Mouse (Mus musculus): ENCODE data around the gene Gfra4. TPM values are rescaled to one million over a fixed set of nuclear protein-coding genes. Genes with fewer than 3 reads are reported as not detected.

Gfra4 gene
- total RNA-seq (2014; fragmentation: Nextera tagmentation), result not detected in 2 replicates
- not detected in 2 replicates for total RNA-seq (2017)
- polyA plus RNA-seq (2012), result not detected in 2 replicates

DNA sequence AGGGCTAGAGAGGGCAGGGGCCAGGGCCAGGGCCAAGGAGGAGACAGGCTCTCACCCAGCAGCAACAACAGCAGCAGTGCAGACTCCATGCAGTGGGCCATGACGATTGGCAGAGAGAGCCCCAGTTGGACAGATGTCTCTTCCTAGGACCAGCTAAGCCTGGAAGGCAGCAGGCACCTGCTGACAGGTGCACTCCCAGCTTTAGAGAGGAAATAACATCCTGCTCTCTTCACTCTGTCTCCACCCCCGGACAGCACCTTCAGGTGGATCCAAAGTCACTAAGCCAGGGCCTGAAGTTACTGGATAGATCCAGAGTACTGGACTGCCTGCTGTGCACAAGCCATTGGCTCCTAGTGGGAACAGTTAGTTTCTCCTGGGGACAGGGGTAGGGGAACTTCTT, at the start of gene Gfra4:
Gene Gfra4, minus strand, starts transcription at position 101 of the 400 bp plus-strand sequence.
- Histone ChIP-seq H3K36me3 (replicated peaks) (no peaks in the 10 kb centered on the region), H3K4me1 (ENCODE audit: insufficient read depth, low read depth, low read length) (peaks cover 6% of the 10 kb centered on the region), H3K4me3 (ENCODE audit: low read depth, low read length) (no peak within 1 kb of the TSS), H3K9me3 (replicated peaks) (no peaks in the 10 kb centered on the region), H3K27me3 (ENCODE audit: insufficient read depth, low read length) (peaks cover 30% of the 10 kb centered on the region)
- TF ChIP-seq TAL1 (conservative IDR thresholded peaks at IDR 0.05; ENCODE audit: low read depth, low read length) (no peak), GATA2 (IDR thresholded peaks at IDR 0.05; ENCODE audit: borderline replicate concordance, low read depth, low read length) (no peak), GATA1 (IDR thresholded peaks at IDR 0.05; ENCODE audit: borderline replicate concordance, low read length) (no peak), CTCF (IDR thresholded peaks at IDR 0.05; ENCODE audit: low read depth, low read length) (no peak), POLR2AphosphoS5 (IDR thresholded peaks at IDR 0.05; ENCODE audit: insufficient replicate concordance, low read depth, low read length) (no peak)
- DNase-seq (ENCODE audit: low spot score) (no peak), ATAC-seq (ENCODE audit: extremely low read depth, insufficient number of reproducible peaks, low FRiP score, poor library complexity, severe bottlenecking) (no peak)

DNA sequence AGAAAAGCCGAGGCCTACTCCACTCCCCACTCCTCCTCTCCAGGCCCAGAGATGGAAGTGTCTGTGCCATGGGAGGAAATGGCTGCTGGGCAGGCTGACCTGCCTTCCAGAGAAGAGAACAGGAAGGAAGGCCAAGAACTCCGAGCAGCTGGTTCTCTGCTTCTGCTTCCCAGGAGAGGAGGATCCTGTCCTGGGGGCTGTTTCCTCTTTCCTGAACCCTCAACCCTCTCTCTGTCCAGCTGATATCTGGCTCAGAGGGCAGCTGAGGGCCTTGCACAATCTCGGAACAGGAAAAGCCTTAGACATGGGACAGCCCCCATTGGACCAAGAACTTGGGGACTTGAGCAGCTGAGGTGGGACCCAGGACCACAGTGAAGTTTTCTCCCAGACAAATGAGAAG, 48.0 kb upstream of the Gfra4 start:
- no peaks in the 10 kb centered on the region for H3K9me3 ChIP-seq (replicated peaks)

DNA sequence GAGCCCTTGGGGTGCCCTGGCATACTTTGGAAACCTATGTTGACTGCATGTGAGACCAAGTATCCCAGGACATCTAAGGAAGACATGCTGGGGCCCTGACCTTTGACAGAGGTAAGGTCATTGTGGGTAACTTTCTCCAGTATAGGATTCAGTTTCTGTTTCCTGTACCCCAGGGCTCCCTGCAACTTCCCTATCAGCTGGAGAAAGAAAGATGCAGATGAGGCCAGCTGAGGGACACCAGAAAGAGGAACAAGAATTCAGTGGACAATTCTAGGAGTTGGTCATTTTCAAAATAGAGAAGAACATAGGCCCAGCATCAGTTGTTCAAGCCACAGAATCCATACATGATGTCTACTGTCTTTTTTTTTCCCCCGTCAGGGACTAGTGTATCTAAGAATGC, 46.7 kb upstream of the Gfra4 start:
- H3K9me3 ChIP-seq (replicated peaks), result no peaks in the 10 kb centered on the region
- TF ChIP-seq TAL1 (conservative IDR thresholded peaks at IDR 0.05; ENCODE audit: low read depth, low read length) (no peak), POLR2AphosphoS5 (IDR thresholded peaks at IDR 0.05; ENCODE audit: insufficient replicate concordance, low read depth, low read length) (no peak), CTCF (IDR thresholded peaks at IDR 0.05; ENCODE audit: low read depth, low read length) (no peak), GATA1 (IDR thresholded peaks at IDR 0.05; ENCODE audit: borderline replicate concordance, low read length) (no peak), GATA2 (IDR thresholded peaks at IDR 0.05; ENCODE audit: borderline replicate concordance, low read depth, low read length) (no peak)
- peaks cover 13% of the 10 kb centered on the region for H3K4me1 ChIP-seq (ENCODE audit: insufficient read depth, low read depth, low read length)
- ATAC-seq (ENCODE audit: extremely low read depth, insufficient number of reproducible peaks, low FRiP score, poor library complexity, severe bottlenecking), result no peak
- no peaks in the 10 kb centered on the region for H3K36me3 ChIP-seq (replicated peaks)
- no peak for DNase-seq (ENCODE audit: low spot score)
- H3K27me3 ChIP-seq (ENCODE audit: insufficient read depth, low read length), result peaks cover 63% of the 10 kb centered on the region
- H3K4me3 ChIP-seq (ENCODE audit: low read depth, low read length), result no peak overlapping the region

More for the DNA sequence above, 48.0 kb upstream of the Gfra4 start:
- no peak overlapping the region for H3K4me3 ChIP-seq (ENCODE audit: low read depth, low read length)
- DNase-seq (ENCODE audit: low spot score), result no peak
- H3K27me3 ChIP-seq (ENCODE audit: insufficient read depth, low read length), result peaks cover 50% of the 10 kb centered on the region
- H3K36me3 ChIP-seq (replicated peaks), result no peaks in the 10 kb centered on the region
- TF ChIP-seq GATA2 (IDR thresholded peaks at IDR 0.05; ENCODE audit: borderline replicate concordance, low read depth, low read length) (no peak), TAL1 (conservative IDR thresholded peaks at IDR 0.05; ENCODE audit: low read depth, low read length) (no peak), GATA1 (IDR thresholded peaks at IDR 0.05; ENCODE audit: borderline replicate concordance, low read length) (no peak), POLR2AphosphoS5 (IDR thresholded peaks at IDR 0.05; ENCODE audit: insufficient replicate concordance, low read depth, low read length) (no peak)
- no peak for ATAC-seq (ENCODE audit: extremely low read depth, insufficient number of reproducible peaks, low FRiP score, poor library complexity, severe bottlenecking)
- H3K4me1 ChIP-seq (ENCODE audit: insufficient read depth, low read depth, low read length), result peaks cover 8% of the 10 kb centered on the region

DNA sequence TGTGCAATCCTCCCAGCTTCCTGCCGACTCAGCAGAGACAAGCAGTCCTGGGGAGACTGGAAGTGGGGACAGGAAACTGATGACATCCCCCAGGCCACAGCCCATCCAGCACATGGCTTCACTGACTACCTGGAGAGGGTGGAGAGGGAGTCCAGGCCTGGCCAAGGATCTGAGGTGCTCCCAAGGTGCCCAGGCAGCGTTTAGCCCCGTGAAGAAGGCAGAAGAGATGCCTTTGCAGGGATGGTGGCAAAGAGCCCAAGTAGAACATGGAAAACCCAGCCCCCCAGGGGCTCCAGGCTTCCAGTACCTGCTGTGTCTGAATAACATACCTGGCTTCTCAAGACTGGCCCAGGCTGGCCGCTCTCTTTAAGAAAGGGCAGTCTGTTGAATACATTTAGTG, 45.7 kb upstream of the Gfra4 start:
- DNase-seq (ENCODE audit: low spot score), result no peak
- ATAC-seq (ENCODE audit: extremely low read depth, insufficient number of reproducible peaks, low FRiP score, poor library complexity, severe bottlenecking), result no peak
- TF ChIP-seq CTCF (IDR thresholded peaks at IDR 0.05; ENCODE audit: low read depth, low read length) (no peak), GATA1 (IDR thresholded peaks at IDR 0.05; ENCODE audit: borderline replicate concordance, low read length) (no peak), GATA2 (IDR thresholded peaks at IDR 0.05; ENCODE audit: borderline replicate concordance, low read depth, low read length) (no peak), TAL1 (conservative IDR thresholded peaks at IDR 0.05; ENCODE audit: low read depth, low read length) (no peak), POLR2AphosphoS5 (IDR thresholded peaks at IDR 0.05; ENCODE audit: insufficient replicate concordance, low read depth, low read length) (no peak)
- Histone ChIP-seq H3K4me1 (ENCODE audit: insufficient read depth, low read depth, low read length) (peaks cover 10% of the 10 kb centered on the region), H3K4me3 (ENCODE audit: low read depth, low read length) (no peak overlapping the region), H3K9me3 (replicated peaks) (no peaks in the 10 kb centered on the region), H3K27me3 (ENCODE audit: insufficient read depth, low read length) (peaks cover 68% of the 10 kb centered on the region), H3K36me3 (replicated peaks) (no peaks in the 10 kb centered on the region)

DNA sequence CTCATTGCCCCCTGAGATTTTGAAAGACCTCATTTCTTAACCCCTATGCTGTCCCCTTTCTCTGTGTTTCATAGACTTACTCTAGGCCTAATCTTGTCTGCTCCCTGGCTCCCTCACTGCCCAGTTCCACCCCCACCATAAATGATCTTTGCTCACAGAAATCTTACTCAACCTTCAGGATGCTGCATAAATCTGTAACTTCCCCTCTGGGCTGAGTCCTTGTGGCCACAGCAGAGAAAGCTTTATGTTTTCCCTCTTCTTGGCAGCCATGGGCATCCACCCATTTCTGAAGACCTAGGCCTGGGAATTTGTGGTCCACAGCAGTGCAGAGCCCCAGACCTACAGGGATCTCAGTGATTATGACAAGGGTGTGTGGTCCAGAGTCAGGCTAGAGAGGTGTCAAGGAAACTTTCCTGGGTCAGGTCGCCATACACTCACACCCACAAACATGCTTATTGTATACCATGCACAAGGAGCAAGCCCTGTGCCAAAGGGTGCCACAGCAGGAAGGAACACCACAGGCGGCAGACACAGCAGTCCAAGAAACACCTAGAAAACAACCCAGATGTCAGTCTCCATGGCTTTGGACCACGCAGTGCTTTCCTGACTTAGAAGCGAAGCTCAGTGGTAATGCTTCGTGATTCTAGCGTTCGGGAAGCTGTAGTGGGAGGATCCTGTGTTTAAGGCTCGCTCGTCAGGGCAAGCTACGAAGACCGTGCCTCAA, 43.9 kb upstream of the Gfra4 start, which contains the start of gene Siglec1:
Gene Siglec1, minus strand, starts transcription at position 99 of the 724 bp plus-strand sequence.
- TF ChIP-seq POLR2AphosphoS5 (IDR thresholded peaks at IDR 0.05; ENCODE audit: insufficient replicate concordance, low read depth, low read length), result no peak
- no peak for TF ChIP-seq GATA1 (IDR thresholded peaks at IDR 0.05; ENCODE audit: borderline replicate concordance, low read length)
- Histone ChIP-seq H3K4me1 (ENCODE audit: insufficient read depth, low read depth, low read length) (peaks cover 10% of the 10 kb centered on the region), H3K36me3 (replicated peaks) (no peaks in the 10 kb centered on the region), H3K9me3 (replicated peaks) (no peaks in the 10 kb centered on the region), H3K4me3 (ENCODE audit: low read depth, low read length) (no peak within 1 kb of the TSS), H3K27me3 (ENCODE audit: insufficient read depth, low read length) (peaks cover 73% of the 10 kb centered on the region)
- no peak for DNase-seq (ENCODE audit: low spot score)
- ATAC-seq (ENCODE audit: extremely low read depth, insufficient number of reproducible peaks, low FRiP score, poor library complexity, severe bottlenecking), result no peak

DNA sequence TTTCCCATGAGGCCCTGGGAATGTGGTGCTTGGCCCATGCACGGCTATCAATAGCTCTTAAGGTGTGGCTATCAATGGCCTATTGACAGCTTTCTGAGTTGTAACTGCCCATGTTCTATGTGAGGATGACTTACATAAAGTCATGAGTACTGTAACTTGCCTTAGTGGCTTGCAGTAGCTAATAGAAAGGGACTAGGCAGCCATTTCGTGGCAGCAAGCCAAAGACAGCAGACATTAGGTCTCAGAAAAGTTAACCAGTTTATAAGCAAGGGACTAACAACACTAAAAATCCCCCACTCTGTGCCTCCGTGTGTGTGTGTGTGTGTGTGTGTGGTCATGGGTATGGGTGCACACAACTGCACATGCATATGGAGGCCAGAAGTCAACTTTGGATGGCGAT, 41.3 kb upstream of the Gfra4 start:
- DNase-seq (ENCODE audit: low spot score), result no peak
- no peak overlapping the region for H3K4me3 ChIP-seq (ENCODE audit: low read depth, low read length)
- no peak for ATAC-seq (ENCODE audit: extremely low read depth, insufficient number of reproducible peaks, low FRiP score, poor library complexity, severe bottlenecking)
- H3K9me3 ChIP-seq (replicated peaks), result no peaks in the 10 kb centered on the region
- no peak for TF ChIP-seq GATA2 (IDR thresholded peaks at IDR 0.05; ENCODE audit: borderline replicate concordance, low read depth, low read length)
- TF ChIP-seq POLR2AphosphoS5 (IDR thresholded peaks at IDR 0.05; ENCODE audit: insufficient replicate concordance, low read depth, low read length), result no peak
- TF ChIP-seq TAL1 (conservative IDR thresholded peaks at IDR 0.05; ENCODE audit: low read depth, low read length), result no peak
- TF ChIP-seq CTCF (IDR thresholded peaks at IDR 0.05; ENCODE audit: low read depth, low read length), result no peak
- TF ChIP-seq GATA1 (IDR thresholded peaks at IDR 0.05; ENCODE audit: borderline replicate concordance, low read length), result no peak
- H3K4me1 ChIP-seq (ENCODE audit: insufficient read depth, low read depth, low read length), result peaks cover 8% of the 10 kb centered on the region
- H3K27me3 ChIP-seq (ENCODE audit: insufficient read depth, low read length), result peaks cover 80% of the 10 kb centered on the region
- H3K36me3 ChIP-seq (replicated peaks), result no peaks in the 10 kb centered on the region

All from G1E (cell line).